Mouse (Mus musculus) C2C12 (cell line): ENCODE measurements at regions not wholly inside any gene's neighbourhood (a gene's known extent, or its start where the extent isn't known, plus 50 kb on each side); places are given as distances from the start of the nearest gene placed in this dataset.
"Not testable (repeated sequence)": the region's sequence is repeated elsewhere in the genome, so short reads cannot be mapped to it uniquely, and the experiment has no call there.

Source experiments
- CTCF ChIP-seq: IDR thresholded peaks from one replicate; pipeline ENCODE4 v1.5.1; 2011; ENCODE audit not compliant: control insufficient read depth, insufficient read depth, insufficient read length
- USF1 ChIP-seq: IDR thresholded peaks from one replicate; pipeline ENCODE4 v1.6.1; 2011; ENCODE audit warnings: low read depth, mild to moderate bottlenecking, control low read depth, moderate library complexity

DNA sequence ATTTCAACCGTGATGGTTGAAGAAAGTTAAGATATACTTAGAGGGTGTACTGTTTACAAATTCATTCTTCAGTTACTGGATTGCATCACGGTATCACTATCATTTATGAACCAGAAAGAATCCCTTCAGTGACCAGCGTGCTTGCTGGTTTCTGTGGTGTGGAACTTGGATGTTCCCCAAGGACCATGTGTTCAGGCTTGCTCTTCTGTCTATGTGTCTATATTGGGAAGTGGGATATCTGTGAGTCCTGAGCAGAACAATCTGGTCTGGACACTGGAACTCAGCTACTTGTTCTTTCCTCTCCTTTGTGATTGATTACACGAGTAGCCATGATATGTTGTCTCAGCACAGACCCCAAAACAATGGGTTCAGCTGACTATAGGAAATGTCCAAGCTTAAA, 618.6 kb downstream of the Epha7 start:
- TF ChIP-seq USF1, CTCF: not testable (repeated sequence)
